Mouse (Mus musculus) adipocyte (in vitro differentiated cells): ENCODE measurements around the gene Olfr177.

Source experiments
- DNase-seq: peaks from one replicate; pipeline ENCODE4 v3.0.0-alpha.2; 2016; ENCODE audit warnings: low spot score

Gene Olfr177

GRCm38 (mm10) chr16:58874668-58875067 lies at the start of gene Olfr177:
Olfr177 (minus strand) TSS chr16:58874768.
- no peak for DNase-seq

GRCm38 (mm10) chr16:58891963-58892362 lies 17.4 kb upstream of the Olfr177 start, which contains the start of gene Olfr178:
Olfr178 (minus strand) TSS chr16:58892063.
- no peak for DNase-seq

GRCm38 (mm10) chr16:58884416-58884815 lies 9.8 kb upstream of the Olfr177 start:
- DNase-seq = no peak

- DNase-seq = no peak
Observed at GRCm38 (mm10) chr16:58861479-58861878, 13.1 kb downstream of the Olfr177 start.

GRCm38 (mm10) chr16:58860032-58860737 lies 14.4 kb downstream of the Olfr177 start:
- no peak for DNase-seq

- DNase-seq = no peak
Observed at GRCm38 (mm10) chr16:58826732-58827319, 47.7 kb downstream of the Olfr177 start, which contains the start of gene Olfr175-ps1. Olfr175-ps1 (minus strand) TSS chr16:58826782.
